Mouse (Mus musculus) frontal cortex, postnatal 36 days (tissue): ENCODE measurements around the gene Ube3c.

Experiments
- DNase-seq, 2 experiments: peaks; one replicate each; pipeline ENCODE4 v3.0.0; 2022; ENCODE audit warnings: low spot score in 2 of 2

The Ube3c gene

GRCm38 (mm10) chr5:29672551-29672950 lies 103.5 kb downstream of the Ube3c start:
- no peak for DNase-seq

GRCm38 (mm10) chr5:29674305-29674704 lies 105.3 kb downstream of the Ube3c start:
- DNase-seq: no peak

- no peak for DNase-seq
Measured at GRCm38 (mm10) chr5:29676445-29676844, 107.4 kb downstream of the Ube3c start.

- DNase-seq: no peak
Measured at GRCm38 (mm10) chr5:29685085-29685484, 116.0 kb downstream of the Ube3c start.

- DNase-seq: peak in 1 of 2 experiments; percentile 13
Measured at GRCm38 (mm10) chr5:29687671-29688070, 118.6 kb downstream of the Ube3c start.

- no peak for DNase-seq
Measured at GRCm38 (mm10) chr5:29688352-29688751, 119.3 kb downstream of the Ube3c start.

- DNase-seq: no peak
Measured at GRCm38 (mm10) chr5:29698493-29698892, 129.5 kb downstream of the Ube3c start.

- DNase-seq: peak in 1 of 2 experiments; percentile 9
Measured at GRCm38 (mm10) chr5:29699520-29700202, 130.6 kb downstream of the Ube3c start.

GRCm38 (mm10) chr5:29707241-29707640 lies 138.2 kb downstream of the Ube3c start:
- DNase-seq: no peak

- no peak for DNase-seq
Measured at GRCm38 (mm10) chr5:29708258-29708657, 139.2 kb downstream of the Ube3c start.

- peak in 1 of 2 experiments; percentile 18 for DNase-seq
Measured at GRCm38 (mm10) chr5:29711631-29712030, 142.6 kb downstream of the Ube3c start.

GRCm38 (mm10) chr5:29712906-29713305 lies 143.9 kb downstream of the Ube3c start:
- DNase-seq: no peak

GRCm38 (mm10) chr5:29721159-29721558 lies 152.1 kb downstream of the Ube3c start:
- DNase-seq: no peak

GRCm38 (mm10) chr5:29725369-29725768 lies 156.3 kb downstream of the Ube3c start:
- no peak for DNase-seq
